Mouse (Mus musculus) liver, postnatal 0 days (tissue): ENCODE data around the gene Phc1.

ENCODE experiments used
- CTCF ChIP-seq: sonication (generic); IDR thresholded peaks from 2 replicates; pipeline ENCODE4 v1.5.1; 2016; ENCODE audit warnings: antibody characterized with exemption, low read depth
- EP300 ChIP-seq: IDR thresholded peaks from 2 replicates; pipeline ENCODE4 v1.6.1; 2016; ENCODE audit warnings: antibody characterized with exemption, low read depth, mild to moderate bottlenecking

- TF ChIP-seq CTCF (no peak), EP300 (no peak)
Observed at GRCm38 (mm10) chr6:122385724-122386123, 45.4 kb upstream of the Phc1 start.
